Mouse (Mus musculus): ENCODE results near the gene Lpar4.

- TF ChIP-seq GATA1 (IDR thresholded peaks at IDR 0.05; ENCODE audit: low read depth, low read length) (no peak), POLR2A (IDR thresholded peaks at IDR 0.05; ENCODE audit: control insufficient read depth in 1 of 2, insufficient read depth in 1 of 2, low read depth in 1 of 2, low read length in 2 of 2, poor library complexity in 1 of 2) (no peak), ZNF384 (IDR thresholded peaks at IDR 0.05; ENCODE audit: low read depth, low read length) (no peak), JUND (IDR thresholded peaks at IDR 0.05; ENCODE audit: low read depth, low read length) (no peak), ZKSCAN1 (IDR thresholded peaks at IDR 0.05; ENCODE audit: low read depth, low read length) (no peak), MAFK (IDR thresholded peaks at IDR 0.05; ENCODE audit: borderline replicate concordance, low read depth, low read length) (no peak), NELFE (IDR thresholded peaks at IDR 0.05; ENCODE audit: low read depth, low read length) (no peak), POLR2AphosphoS5 (IDR thresholded peaks at IDR 0.05; ENCODE audit: borderline replicate concordance, low read depth, low read length) (no peak), TAL1 (IDR thresholded peaks at IDR 0.05; ENCODE audit: low read length) (no peak), CTCF (IDR thresholded peaks at IDR 0.05 in 2 of 3, conservative IDR thresholded peaks at IDR 0.05 in 1 of 3; ENCODE audit: control insufficient read depth in 1 of 3, insufficient read depth in 1 of 3, low read depth in 2 of 3, low read length in 3 of 3, poor library complexity in 1 of 3, severe bottlenecking in 1 of 3) (no peak), CHD1 (IDR thresholded peaks at IDR 0.05; ENCODE audit: low read depth, low read length) (no peak)
Measured at GRCm38 (mm10) chrX:106953840-106954239, 33.4 kb downstream of the Lpar4 start.

Data from MEL (cell line).